Mouse (Mus musculus) liver, adult 2 months (tissue): ENCODE results near the gene Ifi44.

Experiments
- CTCF ChIP-seq: fragments of 200-500 bp; IDR thresholded peaks from 2 replicates; pipeline ENCODE4 v1.5.1; 2011; ENCODE audit warnings: low read depth, low read length, control low read depth
- POLR2A ChIP-seq: fragments of 200-500 bp; IDR thresholded peaks from 2 replicates; pipeline ENCODE4 v1.6.1; 2011; ENCODE audit warnings: low read length, control low read depth; ENCODE audit not compliant: insufficient read depth; ENCODE audit errors: extremely low read depth

DNA sequence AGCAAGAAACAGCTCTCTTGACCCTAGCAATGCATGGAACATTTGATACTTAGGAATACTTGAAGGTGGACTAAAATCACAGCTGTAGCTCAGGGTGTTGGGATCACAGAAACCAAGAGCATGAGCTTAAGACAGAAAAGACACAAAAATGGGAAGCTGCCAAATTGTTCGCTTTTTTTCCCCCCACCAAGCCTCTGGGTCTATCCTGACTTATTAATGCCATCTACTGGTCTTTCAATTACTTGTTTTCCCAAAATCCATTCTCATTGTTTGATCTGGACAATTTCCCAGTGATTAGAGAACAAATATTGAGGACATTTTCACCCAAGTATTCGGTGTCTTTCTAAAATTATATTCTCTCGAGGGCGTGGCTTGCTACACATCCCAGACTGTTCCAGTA is 42.4 kb downstream of the Ifi44 start:
- TF ChIP-seq POLR2A (no peak), CTCF (no peak)
